Mouse (Mus musculus): ENCODE measurements around the gene Polr2l. TPM values are rescaled to one million over a fixed set of nuclear protein-coding genes. Genes with fewer than 3 reads are reported as not detected.

Gene Polr2l
- polyA plus RNA-seq, 1 experiment: 48.7 TPM

GRCm38 (mm10) chr7:141501820-141502555 lies 27.1 kb upstream of the Polr2l start:
- DNase-seq (ENCODE audit: low read depth): no peak
- TF ChIP-seq POLR2A (IDR thresholded peaks at IDR 0.05; ENCODE audit: borderline replicate concordance, extremely low read depth, insufficient read depth, insufficient read length, poor library complexity, severe bottlenecking) (no peak), CTCF (IDR thresholded peaks at IDR 0.05; ENCODE audit: borderline replicate concordance, extremely low read depth, insufficient read depth, insufficient read length) (no peak)

GRCm38 (mm10) chr7:141497600-141497999 lies 22.7 kb upstream of the Polr2l start:
- DNase-seq (ENCODE audit: low read depth): no peak
- TF ChIP-seq POLR2A (IDR thresholded peaks at IDR 0.05; ENCODE audit: borderline replicate concordance, extremely low read depth, insufficient read depth, insufficient read length, poor library complexity, severe bottlenecking): no peak
- TF ChIP-seq CTCF (IDR thresholded peaks at IDR 0.05; ENCODE audit: borderline replicate concordance, extremely low read depth, insufficient read depth, insufficient read length): no peak

GRCm38 (mm10) chr7:141495940-141496339 lies 21.0 kb upstream of the Polr2l start:
- no peak for DNase-seq (ENCODE audit: low read depth)
- TF ChIP-seq CTCF (IDR thresholded peaks at IDR 0.05; ENCODE audit: borderline replicate concordance, extremely low read depth, insufficient read depth, insufficient read length) (no peak), POLR2A (IDR thresholded peaks at IDR 0.05; ENCODE audit: borderline replicate concordance, extremely low read depth, insufficient read depth, insufficient read length, poor library complexity, severe bottlenecking) (no peak)

GRCm38 (mm10) chr7:141495379-141495778 lies 20.4 kb upstream of the Polr2l start:
- TF ChIP-seq POLR2A (IDR thresholded peaks at IDR 0.05; ENCODE audit: borderline replicate concordance, extremely low read depth, insufficient read depth, insufficient read length, poor library complexity, severe bottlenecking): no peak
- TF ChIP-seq CTCF (IDR thresholded peaks at IDR 0.05; ENCODE audit: borderline replicate concordance, extremely low read depth, insufficient read depth, insufficient read length): no peak
- DNase-seq (ENCODE audit: low read depth): no peak

GRCm38 (mm10) chr7:141493729-141494128 lies 18.8 kb upstream of the Polr2l start:
- no peak for TF ChIP-seq CTCF (IDR thresholded peaks at IDR 0.05; ENCODE audit: borderline replicate concordance, extremely low read depth, insufficient read depth, insufficient read length)
- no peak for TF ChIP-seq POLR2A (IDR thresholded peaks at IDR 0.05; ENCODE audit: borderline replicate concordance, extremely low read depth, insufficient read depth, insufficient read length, poor library complexity, severe bottlenecking)
- DNase-seq (ENCODE audit: low read depth): no peak

- TF ChIP-seq CTCF (IDR thresholded peaks at IDR 0.05; ENCODE audit: borderline replicate concordance, extremely low read depth, insufficient read depth, insufficient read length): no peak
- TF ChIP-seq POLR2A (IDR thresholded peaks at IDR 0.05; ENCODE audit: borderline replicate concordance, extremely low read depth, insufficient read depth, insufficient read length, poor library complexity, severe bottlenecking): no peak
- no peak for DNase-seq (ENCODE audit: low read depth)
These were observed 17.8 kb upstream of the Polr2l start for GRCm38 (mm10) chr7:141492738-141493137.

GRCm38 (mm10) chr7:141491151-141491550 lies 16.2 kb upstream of the Polr2l start:
- DNase-seq (ENCODE audit: low read depth): no peak
- TF ChIP-seq CTCF (IDR thresholded peaks at IDR 0.05; ENCODE audit: borderline replicate concordance, extremely low read depth, insufficient read depth, insufficient read length) (peak; percentile 19; the same call in 1 of the 2 replicates), POLR2A (IDR thresholded peaks at IDR 0.05; ENCODE audit: borderline replicate concordance, extremely low read depth, insufficient read depth, insufficient read length, poor library complexity, severe bottlenecking) (no peak)

GRCm38 (mm10) chr7:141487141-141487540 lies 12.2 kb upstream of the Polr2l start:
- no peak for DNase-seq (ENCODE audit: low read depth)
- TF ChIP-seq CTCF (IDR thresholded peaks at IDR 0.05; ENCODE audit: borderline replicate concordance, extremely low read depth, insufficient read depth, insufficient read length) (no peak), POLR2A (IDR thresholded peaks at IDR 0.05; ENCODE audit: borderline replicate concordance, extremely low read depth, insufficient read depth, insufficient read length, poor library complexity, severe bottlenecking) (no peak)

GRCm38 (mm10) chr7:141486239-141486638 lies 11.3 kb upstream of the Polr2l start:
- no peak for TF ChIP-seq CTCF (IDR thresholded peaks at IDR 0.05; ENCODE audit: borderline replicate concordance, extremely low read depth, insufficient read depth, insufficient read length)
- no peak for TF ChIP-seq POLR2A (IDR thresholded peaks at IDR 0.05; ENCODE audit: borderline replicate concordance, extremely low read depth, insufficient read depth, insufficient read length, poor library complexity, severe bottlenecking)
- DNase-seq (ENCODE audit: low read depth): no peak

- no peak for TF ChIP-seq CTCF (IDR thresholded peaks at IDR 0.05; ENCODE audit: borderline replicate concordance, extremely low read depth, insufficient read depth, insufficient read length)
- peak; percentile 37 for DNase-seq (ENCODE audit: low read depth)
These were observed 10.7 kb upstream of the Polr2l start for GRCm38 (mm10) chr7:141485606-141486005.

GRCm38 (mm10) chr7:141485186-141485585 lies 10.3 kb upstream of the Polr2l start:
- TF ChIP-seq CTCF (IDR thresholded peaks at IDR 0.05; ENCODE audit: borderline replicate concordance, extremely low read depth, insufficient read depth, insufficient read length): no peak
- no peak for TF ChIP-seq POLR2A (IDR thresholded peaks at IDR 0.05; ENCODE audit: borderline replicate concordance, extremely low read depth, insufficient read depth, insufficient read length, poor library complexity, severe bottlenecking)

More at GRCm38 (mm10) chr7:141485186-141485585, 10.3 kb upstream of the Polr2l start:
- no peak for DNase-seq (ENCODE audit: low read depth)
